In the genomic region with DNA sequence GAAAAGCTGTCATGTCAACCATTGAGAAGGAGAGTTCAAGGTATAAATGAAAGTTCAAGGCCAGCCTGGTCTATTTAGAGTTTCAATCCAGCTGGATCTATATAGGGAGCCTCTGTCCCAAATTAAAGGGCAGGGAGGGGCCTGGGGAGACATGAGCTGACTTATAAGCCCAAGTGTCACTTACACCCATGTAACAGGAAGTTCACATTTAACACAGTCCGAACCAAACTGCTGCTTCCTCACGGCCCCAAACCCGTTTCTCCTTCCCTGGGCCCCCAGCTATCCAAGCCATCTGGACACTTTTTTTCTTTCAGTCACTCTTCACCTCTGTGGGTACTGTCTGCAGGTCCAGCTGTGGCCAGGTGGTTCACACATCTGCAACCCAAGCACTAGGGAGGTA, we compare ENCODE assay signal across 15 mouse cellular contexts.
"Had no signal": no experiment of that assay in that cellular context is flagged by ENCODE, and none has a peak within 500 bp of the region (broad histone marks: within the 10 kb centered on the region; RNA-seq: fewer than 3 reads in every experiment).

No protein-coding gene starts in this region.

- H3K4me2 ChIP-seq: limb, embryonic 12.5 days; liver, embryonic 13.5 days; lung, embryonic 15.5 days; midbrain, embryonic 13.5 days; neural tube, embryonic 12.5 days had no signal

- H3K4me3 ChIP-seq: layer of hippocampus, adult 2 months; limb, embryonic 12.5 days; liver, embryonic 13.5 days; lung, embryonic 15.5 days; midbrain, embryonic 13.5 days; myocyte; neural tube, embryonic 12.5 days had no signal

- H3K36me3 ChIP-seq: limb, embryonic 12.5 days; liver, embryonic 13.5 days; lung, embryonic 15.5 days; midbrain, embryonic 13.5 days; neural tube, embryonic 12.5 days had no signal

- H3K9ac ChIP-seq: limb, embryonic 12.5 days; liver, embryonic 13.5 days; liver, postnatal 0 days; lung, embryonic 15.5 days; midbrain, embryonic 13.5 days; neural tube, embryonic 12.5 days had no signal

- ATAC-seq: liver, postnatal 0 days; midbrain, embryonic 13.5 days had no signal

- DNase-seq: kidney, adult 11 months; kidney, adult 9 months; kidney, postnatal 4 days; liver; liver, embryonic 13.5 days; liver, postnatal 0 days; retina, postnatal 1 day; right cerebral cortex, postnatal 4 days had no signal

- H3K27me3 ChIP-seq: limb, embryonic 12.5 days; lung, embryonic 15.5 days; midbrain, embryonic 13.5 days; neural tube, embryonic 12.5 days had no signal

- H3K27ac ChIP-seq: kidney, postnatal 0 days; layer of hippocampus, adult 2 months; limb, embryonic 12.5 days; liver, embryonic 13.5 days; lung, embryonic 15.5 days; midbrain, embryonic 13.5 days; neural tube, embryonic 12.5 days had no signal

- H3K9me3 ChIP-seq: limb, embryonic 12.5 days; liver, embryonic 13.5 days; lung, embryonic 15.5 days; midbrain, embryonic 13.5 days; neural tube, embryonic 12.5 days had no signal
